Comparison of ENCODE assay signal across 10 mouse cellular contexts in genomic region chr12:8913701-8914340, GRCm38 (mm10). TPM values are rescaled to one million over a fixed set of nuclear protein-coding genes. Genes with fewer than 3 reads are reported as not detected.
DNase-seq lines count a peak whose midpoint lies in the region; ATAC-seq and TF ChIP-seq lines count a peak whose summit lies in the region.
"Had no signal": no experiment of that assay in that cellular context is flagged by ENCODE, and none has a peak within 500 bp of the region (broad histone marks: within the 10 kb centered on the region; RNA-seq: fewer than 3 reads in every experiment).

No protein-coding gene starts in this region.

- H3K4me3 ChIP-seq in gastrocnemius, adult 2 months, result peak overlapping the region; percentile 22
- H3K4me3 ChIP-seq in E14TG2a.4 (replicated peaks; ENCODE audit: low read length), result peak overlapping the region; percentile 39; the same call in 1 of the 2 replicates
- no peak overlapping the region for H3K4me3 ChIP-seq in stomach, embryonic 15.5 days (replicated peaks)
- no peak overlapping the region for H3K4me3 ChIP-seq in midbrain, embryonic 15.5 days

- intact Hi-C loops in gastrocnemius, adult 2 months (cut with DNase I), result no loop called here

- H3K36me3 ChIP-seq in E14TG2a.4 (ENCODE audit: insufficient read depth, low read length), result no peaks in the 10 kb centered on the region
- H3K36me3 ChIP-seq in stomach, embryonic 15.5 days, result no peaks in the 10 kb centered on the region
- H3K36me3 ChIP-seq in midbrain, embryonic 15.5 days (replicated peaks), result no peaks in the 10 kb centered on the region

- H3K27me3 ChIP-seq in E14TG2a.4 (ENCODE audit: insufficient read depth, low read length), result peaks cover 6% of the 10 kb centered on the region; the same call in 1 of the 2 replicates
- no peaks in the 10 kb centered on the region for H3K27me3 ChIP-seq in stomach, embryonic 15.5 days (replicated peaks)
- H3K27me3 ChIP-seq in midbrain, embryonic 15.5 days (replicated peaks), result no peaks in the 10 kb centered on the region

- peak overlapping the region; percentile 85 for H3K27ac ChIP-seq in gastrocnemius, adult 2 months
- peak overlapping the region; percentile 82 for H3K27ac ChIP-seq in stomach, embryonic 15.5 days
- no peak overlapping the region for H3K27ac ChIP-seq in midbrain, embryonic 15.5 days

- peaks cover 58% of the 10 kb centered on the region for H3K4me1 ChIP-seq in E14TG2a.4 (replicated peaks; ENCODE audit: low read depth, low read length)
- H3K4me1 ChIP-seq in stomach, embryonic 15.5 days, result peaks cover 32% of the 10 kb centered on the region
- peaks cover 9% of the 10 kb centered on the region for H3K4me1 ChIP-seq in midbrain, embryonic 15.5 days

- H3K9ac ChIP-seq in stomach, embryonic 15.5 days, result no peak overlapping the region
- no peak overlapping the region for H3K9ac ChIP-seq in midbrain, embryonic 15.5 days

- peak; percentile 21; the same call in 1 of the 2 replicates for TF ChIP-seq CTCF in gastrocnemius, adult 2 months (IDR thresholded peaks at IDR 0.05)
- TF ChIP-seq CTCF in E14TG2a.4 (conservative IDR thresholded peaks at IDR 0.05; ENCODE audit: low read length), result no peak

- DNase-seq in gastrocnemius, adult 2 months, result peak; percentile 53
- DNase-seq in gastrocnemius, adult 18-20 months (ENCODE audit: low spot score), result no peak
- peak; percentile 84 for DNase-seq in embryo, embryonic 10 days (ENCODE audit: low spot score)
- DNase-seq in hindlimb bud, embryonic 11.5 days (ENCODE audit: extremely low spot score, low read depth, low spot score), result peak; percentile 74
- no peak for DNase-seq in spleen, adult 12 weeks (ENCODE audit: low spot score)

- no peak overlapping the region for H3K4me2 ChIP-seq in stomach, embryonic 15.5 days
- H3K4me2 ChIP-seq in midbrain, embryonic 15.5 days, result no peak overlapping the region

- WGBS in stomach, embryonic 15.5 days, result 59% methylated on average over 9 of the region's 9 CpGs
- WGBS in midbrain, embryonic 15.5 days, result 54% methylated on average over 9 of the region's 9 CpGs

- no peaks in the 10 kb centered on the region for H3K9me3 ChIP-seq in E14TG2a.4 (ENCODE audit: low read length)
- H3K9me3 ChIP-seq in stomach, embryonic 15.5 days, result no peaks in the 10 kb centered on the region
- H3K9me3 ChIP-seq in midbrain, embryonic 15.5 days, result no peaks in the 10 kb centered on the region

- ATAC-seq in stomach, embryonic 15.5 days (ENCODE audit: insufficient read depth, low FRiP score, low read depth), result no peak; the same call in 1 of the 2 replicates
- ATAC-seq in midbrain, embryonic 15.5 days (replicated peaks), result no peak

RNA-seq across cellular contexts. Expression of gene Laptm4a, which starts 7.6 kb away (rescaled TPM):
- 100 to 1,000 TPM; 195 to 263 TPM for total RNA-seq in gastrocnemius, adult 2 months (2021)
- total RNA-seq in gastrocnemius, adult 18-20 months (2021), result 100 to 1,000 TPM; 235 to 244 TPM
- 346 and 353 TPM in 2 replicates for polyA plus RNA-seq in stomach, embryonic 15.5 days (2015; fragmentation: Nextera tagmentation; extraction: Ambion mirVana)
- polyA plus RNA-seq in midbrain, embryonic 15.5 days (2015; fragmentation: Nextera tagmentation; extraction: Ambion mirVana), result 171 and 181 TPM in 2 replicates

RNA-seq across cellular contexts. Expression of gene Matn3, which starts 33.9 kb away (rescaled TPM):
- under 1 TPM in 1 of 2 experiments, not detected in 1; 0.36 TPM for total RNA-seq in gastrocnemius, adult 2 months (2021)
- not detected for total RNA-seq in gastrocnemius, adult 18-20 months (2021)
- polyA plus RNA-seq in stomach, embryonic 15.5 days (2015; fragmentation: Nextera tagmentation; extraction: Ambion mirVana), result 0.17 and 0.22 TPM in 2 replicates
- polyA plus RNA-seq in midbrain, embryonic 15.5 days (2015; fragmentation: Nextera tagmentation; extraction: Ambion mirVana), result 0.19 TPM in 1 of 2 replicates, not detected in the other
- total RNA-seq: heart, adult 18-20 months had no signal
- polyA plus RNA-seq: small intestine, adult 2 months had no signal

RNA-seq across cellular contexts. Expression of gene Wdr35, which starts 59.9 kb away (rescaled TPM):
- total RNA-seq in gastrocnemius, adult 2 months (2021), result 10 to 100 TPM in 1 of 2 experiments, 1 to 10 TPM in 1; 8.8 to 11.8 TPM
- total RNA-seq in gastrocnemius, adult 18-20 months (2021), result 1 to 10 TPM; 9.7 to 10.0 TPM
- 12.5 and 13.2 TPM in 2 replicates for polyA plus RNA-seq in stomach, embryonic 15.5 days (2015; fragmentation: Nextera tagmentation; extraction: Ambion mirVana)
- polyA plus RNA-seq in midbrain, embryonic 15.5 days (2015; fragmentation: Nextera tagmentation; extraction: Ambion mirVana), result 23.1 and 24.0 TPM in 2 replicates

Comparison
In these comparisons a context has a peak if more than half of its experiments do, and no peak if none do; other contexts are left out.
1. DNase-seq: peak in gastrocnemius, adult 2 months (single experiment), embryo, embryonic 10 days (single experiment) and hindlimb bud, embryonic 11.5 days (single experiment); none in gastrocnemius, adult 18-20 months (single experiment) and spleen, adult 12 weeks (single experiment).
2. H3K4me3 ChIP-seq: peak in gastrocnemius, adult 2 months (single experiment) and E14TG2a.4 (single experiment); none in stomach, embryonic 15.5 days (single experiment) and midbrain, embryonic 15.5 days (single experiment).